In the genomic region with DNA sequence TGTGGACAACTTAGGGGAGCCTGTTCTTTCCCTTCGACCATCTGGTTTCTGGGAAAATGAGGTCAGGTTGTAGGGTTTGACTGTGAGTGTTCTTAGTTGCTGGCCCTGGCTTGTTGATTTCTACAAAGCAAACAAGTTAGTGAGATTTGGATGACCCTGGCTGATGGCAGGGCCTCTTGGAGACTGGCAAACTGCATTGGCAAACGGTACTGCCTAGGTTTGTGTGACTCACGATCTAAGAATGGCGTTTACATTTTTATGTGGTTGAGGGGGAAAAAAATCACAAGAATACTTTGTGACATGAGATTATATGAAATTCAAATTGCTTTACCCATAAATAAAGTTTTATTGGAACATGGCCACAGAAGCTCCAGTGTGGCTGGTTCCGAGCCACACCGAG, we compare ENCODE assay signal across 13 mouse cellular contexts. TPM values are rescaled to one million over a fixed set of nuclear protein-coding genes. Genes with fewer than 3 reads are reported as not detected.
DNase-seq lines count a peak whose midpoint lies in the region; ATAC-seq and TF ChIP-seq lines count a peak whose summit lies in the region.
"Had no signal": no experiment of that assay in that cellular context is flagged by ENCODE, and none has a peak within 500 bp of the region (broad histone marks: within the 10 kb centered on the region; RNA-seq: fewer than 3 reads in every experiment).

No protein-coding gene starts in this region.

- no peak overlapping the region for H3K4me2 ChIP-seq in heart, embryonic 13.5 days
- peak overlapping the region; percentile 46; the same call in 1 of the 2 replicates for H3K4me2 ChIP-seq in liver, embryonic 13.5 days
- H3K4me2 ChIP-seq in hindbrain, embryonic 12.5 days (replicated peaks), result no peak overlapping the region
- no peak overlapping the region for H3K4me2 ChIP-seq in forebrain, embryonic 16.5 days (ENCODE audit: low read length)
- H3K4me2 ChIP-seq: hindbrain, embryonic 15.5 days had no signal

- H3K36me3 ChIP-seq in heart, embryonic 13.5 days, result peaks cover 17% of the 10 kb centered on the region
- peaks cover 89% of the 10 kb centered on the region for H3K36me3 ChIP-seq in G1E (replicated peaks)
- H3K36me3 ChIP-seq in liver, embryonic 13.5 days, result peaks cover 18% of the 10 kb centered on the region
- 0 out of 2 replicates have a peak, but pooled peaks cover 4% of the 10 kb centered on the region for H3K36me3 ChIP-seq in hindbrain, embryonic 12.5 days
- H3K36me3 ChIP-seq in forebrain, embryonic 16.5 days (ENCODE audit: control insufficient read depth, insufficient read depth), result no peaks in the 10 kb centered on the region
- H3K36me3 ChIP-seq: hindbrain, embryonic 15.5 days had no signal

- no peak for DNase-seq in heart, postnatal 14 days
- DNase-seq in 3134 (ENCODE audit: extremely low read depth, insufficient read length, low spot score) (peak; percentile 64), G1E (ENCODE audit: low spot score) (no peak)
- DNase-seq in liver, embryonic 13.5 days, result no peak
- DNase-seq: cerebellum, adult 9-10 months; kidney, adult 9 months; right cerebral cortex, postnatal 14 days had no signal

- H3K27ac ChIP-seq in heart, embryonic 13.5 days (replicated peaks), result 0 out of 2 replicates have a peak overlapping the region, but pooled peaks have one; percentile 15
- H3K27ac ChIP-seq in liver, embryonic 13.5 days, result peak overlapping the region; percentile 91
- H3K27ac ChIP-seq in hindbrain, embryonic 12.5 days, result no peak overlapping the region
- no peak overlapping the region for H3K27ac ChIP-seq in forebrain, embryonic 16.5 days (ENCODE audit: low read length)
- H3K27ac ChIP-seq: hindbrain, embryonic 15.5 days had no signal

- no peak overlapping the region for H3K9ac ChIP-seq in heart, embryonic 13.5 days
- H3K9ac ChIP-seq in liver, embryonic 13.5 days, result peak overlapping the region; percentile 65
- H3K9ac ChIP-seq in hindbrain, embryonic 12.5 days, result no peak overlapping the region
- H3K9ac ChIP-seq in forebrain, embryonic 16.5 days (replicated peaks; ENCODE audit: low read depth, low read length), result no peak overlapping the region
- H3K9ac ChIP-seq: hindbrain, embryonic 15.5 days had no signal

- H3K4me3 ChIP-seq in heart, embryonic 13.5 days, result no peak overlapping the region
- peak overlapping the region; percentile 53; the same call in 1 of the 2 replicates for H3K4me3 ChIP-seq in G1E (ENCODE audit: low read depth, low read length)
- H3K4me3 ChIP-seq in liver, embryonic 13.5 days (replicated peaks), result no peak overlapping the region
- no peak overlapping the region for H3K4me3 ChIP-seq in hindbrain, embryonic 12.5 days
- no peak overlapping the region for H3K4me3 ChIP-seq in forebrain, embryonic 16.5 days (replicated peaks; ENCODE audit: low read length)
- H3K4me3 ChIP-seq: hindbrain, embryonic 15.5 days had no signal

- intact Hi-C loops in heart, postnatal 14 days (cut with DNase I), result no loop called here

- H3K4me1 ChIP-seq in heart, embryonic 13.5 days, result peaks cover 73% of the 10 kb centered on the region
- H3K4me1 ChIP-seq in G1E (ENCODE audit: insufficient read depth, low read depth, low read length), result peaks cover 90% of the 10 kb centered on the region
- H3K4me1 ChIP-seq in liver, embryonic 13.5 days (replicated peaks), result peaks cover 95% of the 10 kb centered on the region
- peaks cover 24% of the 10 kb centered on the region for H3K4me1 ChIP-seq in hindbrain, embryonic 12.5 days
- no peaks in the 10 kb centered on the region for H3K4me1 ChIP-seq in forebrain, embryonic 16.5 days (replicated peaks; ENCODE audit: control insufficient read depth, insufficient read depth, low read length)

- ATAC-seq in heart, embryonic 13.5 days (ENCODE audit: extremely low read depth, insufficient number of reproducible peaks, low FRiP score, low TSS enrichment), result no peak
- no peak for ATAC-seq in G1E (ENCODE audit: extremely low read depth, insufficient number of reproducible peaks, low FRiP score, poor library complexity, severe bottlenecking)
- ATAC-seq in liver, embryonic 13.5 days (ENCODE audit: low read depth), result no peak
- no peak for ATAC-seq in hindbrain, embryonic 12.5 days (ENCODE audit: low FRiP score)
- no peak for ATAC-seq in forebrain, embryonic 16.5 days

- WGBS in heart, embryonic 13.5 days, result 87% methylated on average over 6 of the region's 6 CpGs
- 81% methylated on average over 6 of the region's 6 CpGs for WGBS in liver, embryonic 13.5 days (ENCODE audit: insufficient replicate concordance)
- WGBS in hindbrain, embryonic 12.5 days, result 91% methylated on average over 6 of the region's 6 CpGs
- 85% methylated on average over 6 of the region's 6 CpGs for WGBS in forebrain, embryonic 16.5 days

- TF ChIP-seq CTCF in G1E (IDR thresholded peaks at IDR 0.05; ENCODE audit: low read depth, low read length), result no peak

- H3K9me3 ChIP-seq in heart, embryonic 13.5 days, result no peaks in the 10 kb centered on the region
- peaks cover 16% of the 10 kb centered on the region for H3K9me3 ChIP-seq in G1E (replicated peaks)
- no peaks in the 10 kb centered on the region for H3K9me3 ChIP-seq in liver, embryonic 13.5 days (replicated peaks)
- H3K9me3 ChIP-seq in hindbrain, embryonic 12.5 days (replicated peaks), result no peaks in the 10 kb centered on the region
- H3K9me3 ChIP-seq in forebrain, embryonic 16.5 days (ENCODE audit: control insufficient read depth, low read length), result no peaks in the 10 kb centered on the region
- H3K9me3 ChIP-seq: hindbrain, embryonic 15.5 days had no signal

- no peaks in the 10 kb centered on the region for H3K27me3 ChIP-seq in heart, embryonic 13.5 days (replicated peaks)
- H3K27me3 ChIP-seq in G1E (ENCODE audit: insufficient read depth, low read length), result no peaks in the 10 kb centered on the region
- no peaks in the 10 kb centered on the region for H3K27me3 ChIP-seq in liver, embryonic 13.5 days
- H3K27me3 ChIP-seq in hindbrain, embryonic 12.5 days, result no peaks in the 10 kb centered on the region
- H3K27me3 ChIP-seq in forebrain, embryonic 16.5 days (replicated peaks; ENCODE audit: control insufficient read depth, insufficient read depth, low read length), result no peaks in the 10 kb centered on the region
- H3K27me3 ChIP-seq: hindbrain, embryonic 15.5 days had no signal

RNA-seq across cellular contexts. Expression of a gene that starts 8.3 kb away (rescaled TPM):
- polyA plus RNA-seq in heart, embryonic 13.5 days (2015; fragmentation: Nextera tagmentation; extraction: Ambion mirVana), result 11.2 and 11.9 TPM in 2 replicates
- total RNA-seq in heart, postnatal 14 days (2021), result 10 to 100 TPM; 45.1 to 46.8 TPM
- 269 and 277 TPM in 2 replicates for total RNA-seq in G1E (2014; fragmentation: Nextera tagmentation)
- total RNA-seq in G1E (2017), result 38.3 and 48.5 TPM in 2 replicates
- polyA plus RNA-seq in G1E (2012), result 489 and 507 TPM in 2 replicates
- 4.8 and 6.1 TPM in 2 replicates for polyA plus RNA-seq in liver, embryonic 13.5 days (2015; fragmentation: Nextera tagmentation; extraction: Ambion mirVana)
- 16.9 and 18.9 TPM in 2 replicates for polyA plus RNA-seq in hindbrain, embryonic 12.5 days (2016; fragmentation: Nextera tagmentation; extraction: Ambion mirVana)
- polyA plus RNA-seq in forebrain, embryonic 16.5 days (2015; fragmentation: Nextera tagmentation; extraction: Ambion mirVana), result 15.6 and 17.2 TPM in 2 replicates

RNA-seq across cellular contexts. Expression of a gene that starts 32.1 kb away (rescaled TPM):
- not detected in 2 replicates for polyA plus RNA-seq in heart, embryonic 13.5 days (2015; fragmentation: Nextera tagmentation; extraction: Ambion mirVana)
- total RNA-seq in heart, postnatal 14 days (2021), result under 1 TPM in 1 of 2 experiments, not detected in 1; 0.27 TPM
- not detected in 2 replicates for total RNA-seq in G1E (2014; fragmentation: Nextera tagmentation)
- total RNA-seq in G1E (2017), result 0.17 and 0.38 TPM in 2 replicates
- not detected in 2 replicates for polyA plus RNA-seq in G1E (2012)
- polyA plus RNA-seq in liver, embryonic 13.5 days (2015; fragmentation: Nextera tagmentation; extraction: Ambion mirVana), result not detected in 2 replicates
- polyA plus RNA-seq in hindbrain, embryonic 12.5 days (2016; fragmentation: Nextera tagmentation; extraction: Ambion mirVana), result not detected in 2 replicates
- not detected in 2 replicates for polyA plus RNA-seq in forebrain, embryonic 16.5 days (2015; fragmentation: Nextera tagmentation; extraction: Ambion mirVana)
- polyA plus RNA-seq: erythroblast, embryonic 14.5 days; heart, embryonic 16.5 days; hindbrain, embryonic 15.5 days had no signal

RNA-seq across cellular contexts. Expression of a gene that starts 33.6 kb away (rescaled TPM):
- polyA plus RNA-seq in heart, embryonic 13.5 days (2015; fragmentation: Nextera tagmentation; extraction: Ambion mirVana), result 1,302 and 1,499 TPM in 2 replicates
- total RNA-seq in heart, postnatal 14 days (2021), result 1,000 to 10,000 TPM; 1,350 to 1,351 TPM
- total RNA-seq in G1E (2014; fragmentation: Nextera tagmentation) (3.9 TPM in 1 of 2 replicates, not detected in the other), G1E (2017) (1.3 and 1.8 TPM in 2 replicates)
- polyA plus RNA-seq in G1E (2012), result 9.5 and 9.6 TPM in 2 replicates
- 47.9 and 50.4 TPM in 2 replicates for polyA plus RNA-seq in liver, embryonic 13.5 days (2015; fragmentation: Nextera tagmentation; extraction: Ambion mirVana)
- polyA plus RNA-seq in hindbrain, embryonic 12.5 days (2016; fragmentation: Nextera tagmentation; extraction: Ambion mirVana), result 217 and 245 TPM in 2 replicates
- polyA plus RNA-seq in forebrain, embryonic 16.5 days (2015; fragmentation: Nextera tagmentation; extraction: Ambion mirVana), result 426 and 444 TPM in 2 replicates

RNA-seq across cellular contexts. Expression of a gene that starts 39.7 kb away (rescaled TPM):
- polyA plus RNA-seq in heart, embryonic 13.5 days (2015; fragmentation: Nextera tagmentation; extraction: Ambion mirVana), result 408 and 464 TPM in 2 replicates
- 100 to 1,000 TPM; 198 to 224 TPM for total RNA-seq in heart, postnatal 14 days (2021)
- total RNA-seq in G1E (2014; fragmentation: Nextera tagmentation) (31.5 and 42.4 TPM in 2 replicates), G1E (2017) (897 and 989 TPM in 2 replicates)
- polyA plus RNA-seq in G1E (2012), result 143 and 174 TPM in 2 replicates
- polyA plus RNA-seq in liver, embryonic 13.5 days (2015; fragmentation: Nextera tagmentation; extraction: Ambion mirVana), result 84.5 and 94.1 TPM in 2 replicates
- 84.5 and 90.8 TPM in 2 replicates for polyA plus RNA-seq in hindbrain, embryonic 12.5 days (2016; fragmentation: Nextera tagmentation; extraction: Ambion mirVana)
- 30.6 and 35.2 TPM in 2 replicates for polyA plus RNA-seq in forebrain, embryonic 16.5 days (2015; fragmentation: Nextera tagmentation; extraction: Ambion mirVana)

RNA-seq across cellular contexts. Expression of a gene that starts 49.8 kb away (rescaled TPM):
- polyA plus RNA-seq in heart, embryonic 13.5 days (2015; fragmentation: Nextera tagmentation; extraction: Ambion mirVana), result 20.6 and 21.8 TPM in 2 replicates
- 1 to 10 TPM; 1.1 to 2.1 TPM for total RNA-seq in heart, postnatal 14 days (2021)
- 8.4 and 13.7 TPM in 2 replicates for total RNA-seq in G1E (2014; fragmentation: Nextera tagmentation)
- total RNA-seq in G1E (2017), result 9.3 and 13.0 TPM in 2 replicates
- polyA plus RNA-seq in G1E (2012), result 31.4 and 35.1 TPM in 2 replicates
- polyA plus RNA-seq in liver, embryonic 13.5 days (2015; fragmentation: Nextera tagmentation; extraction: Ambion mirVana), result 12.0 and 12.9 TPM in 2 replicates
- 34.1 and 38.5 TPM in 2 replicates for polyA plus RNA-seq in hindbrain, embryonic 12.5 days (2016; fragmentation: Nextera tagmentation; extraction: Ambion mirVana)
- polyA plus RNA-seq in forebrain, embryonic 16.5 days (2015; fragmentation: Nextera tagmentation; extraction: Ambion mirVana), result 20.2 and 21.5 TPM in 2 replicates

Comparison
In these comparisons a context has a peak if more than half of its experiments do, and no peak if none do; other contexts are left out.
1. H3K27ac ChIP-seq: peak in heart, embryonic 13.5 days (single experiment) and liver, embryonic 13.5 days (single experiment); none in hindbrain, embryonic 12.5 days (single experiment) and forebrain, embryonic 16.5 days (single experiment).
2. RNA of a gene that starts 8.3 kb away (polyA plus RNA-seq): 489 to 507 TPM in G1E; 16.9 to 18.9 TPM in hindbrain, embryonic 12.5 days, 15.6 to 17.2 TPM in forebrain, embryonic 16.5 days, 11.2 to 11.9 TPM in heart, embryonic 13.5 days and 4.8 to 6.1 TPM in liver, embryonic 13.5 days; every median in the first group is over 10 times any median in the second.